Mouse (Mus musculus) testis, adult 2 months (tissue): Measurements from ENCODE around the gene Fcna.

Source experiments
- CTCF ChIP-seq: fragments of 200-500 bp; IDR thresholded peaks from 2 replicates; pipeline ENCODE4 v1.5.1; 2012; ENCODE audit warnings: low read depth, mild to moderate bottlenecking, inconsistent platforms, low read length, moderate library complexity; ENCODE audit not compliant: control insufficient read depth, insufficient read depth, insufficient replicate concordance
- POLR2A ChIP-seq: fragments of 200-500 bp; IDR thresholded peaks from 2 replicates; pipeline ENCODE4 v1.6.1; 2012; ENCODE audit warnings: low read depth, mild to moderate bottlenecking, inconsistent platforms, low read length, moderate library complexity; ENCODE audit not compliant: control insufficient read depth

DNA sequence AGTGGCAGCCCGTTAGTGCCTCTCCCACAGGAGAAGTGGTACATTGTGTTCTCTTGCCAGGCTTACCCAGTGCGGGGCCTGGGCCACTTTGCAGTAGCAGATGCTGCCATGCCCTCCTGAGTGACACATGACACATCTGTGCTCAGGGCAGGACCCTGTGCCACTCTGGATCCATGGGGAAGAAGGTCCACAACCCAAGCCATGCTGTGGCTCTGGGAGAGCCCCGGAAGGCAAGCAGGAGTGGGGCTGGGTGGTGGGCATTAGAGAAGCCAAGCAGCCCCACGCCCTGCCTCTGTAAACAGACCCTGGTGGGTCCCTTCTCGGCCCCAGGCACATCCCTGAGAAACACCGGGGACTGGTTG is 44.7 kb downstream of the Fcna start:
- TF ChIP-seq CTCF: no peak
- no peak for TF ChIP-seq POLR2A
